Mouse (Mus musculus) CH12.LX (cell line): ENCODE measurements around the gene Thsd7b. TPM values are rescaled to one million over a fixed set of nuclear protein-coding genes. Genes with fewer than 3 reads are reported as not detected.

Source experiments
- DNase-seq: peaks from one replicate; pipeline ENCODE4 v3.0.0-alpha.2; 2013; ENCODE audit errors: extremely low read depth
- H3K27ac ChIP-seq: 2 replicates; pipeline ENCODE4 v1.5.1; 2012; ENCODE audit warnings: low read depth, mild to moderate bottlenecking, control low read depth, moderate library complexity; ENCODE audit not compliant: insufficient read depth
- H3K27me3 ChIP-seq: replicated peaks from 2 replicates; pipeline ENCODE3; 2012; ENCODE audit warnings: inconsistent platforms
- H3K36me3 ChIP-seq, 2 experiments: replicated peaks in 1 of 2; 2 replicates each; pipeline versions ENCODE3 to v1.6.1; 2012; ENCODE audit warnings: inconsistent platforms in 1 of 2, low read length in 1 of 2, mild to moderate bottlenecking in 1 of 2, mixed read lengths in 1 of 2, moderate library complexity in 1 of 2; ENCODE audit not compliant: control insufficient read depth in 1 of 2, insufficient read depth in 1 of 2
- H3K4me1 ChIP-seq, 2 experiments: 2 replicates each; pipeline ENCODE4 v1.6.1; 2012; ENCODE audit warnings: inconsistent platforms in 1 of 2, moderate library complexity in 1 of 2; ENCODE audit not compliant: insufficient read depth in 2 of 2, control insufficient read depth in 1 of 2
- H3K4me2 ChIP-seq: 2 replicates; pipeline ENCODE4 v1.6.1; 2012; ENCODE audit warnings: low read depth, mild to moderate bottlenecking, control low read depth; ENCODE audit not compliant: poor library complexity, insufficient read depth, severe bottlenecking
- H3K4me3 ChIP-seq, 3 experiments: fragments of 150-350 bp in 1 of 3; sonication (generic) in 1 of 3; replicated peaks in 1 of 3; 2 replicates each; pipeline versions ENCODE3 to v1.5.1; 2011 to 2012; ENCODE audit warnings: low read depth in 2 of 3, low read length in 2 of 3, mild to moderate bottlenecking in 2 of 3, moderate library complexity in 2 of 3, control low read depth in 1 of 3, improper control_type of control experiment in 1 of 3, inconsistent platforms in 1 of 3, mixed read lengths in 1 of 3; ENCODE audit not compliant: poor library complexity in 1 of 3
- H3K79me2 ChIP-seq: replicated peaks from 2 replicates; pipeline ENCODE4 v1.6.1; 2012; ENCODE audit warnings: mild to moderate bottlenecking, moderate library complexity; ENCODE audit not compliant: control insufficient read depth, poor library complexity, insufficient read depth, severe bottlenecking; ENCODE audit errors: extremely low read depth
- H3K9ac ChIP-seq: 2 replicates; pipeline ENCODE4 v1.6.1; 2012; ENCODE audit warnings: low read depth, mild to moderate bottlenecking, control low read depth, moderate library complexity; ENCODE audit not compliant: insufficient read depth
- H3K9me3 ChIP-seq: replicated peaks from 2 replicates; pipeline ENCODE3; 2012; ENCODE audit warnings: low read length, inconsistent platforms, mixed read lengths
- BHLHE40 ChIP-seq: IDR thresholded peaks from 2 replicates; pipeline ENCODE4 v1.6.1; 2011; ENCODE audit warnings: mild to moderate bottlenecking, low read depth, low read length, improper control_type of control experiment
- CHD1 ChIP-seq: IDR thresholded peaks from 2 replicates; pipeline ENCODE4 v1.6.1; 2012; ENCODE audit warnings: low read depth, low read length, improper control_type of control experiment, inconsistent platforms
- CTCF ChIP-seq, 2 experiments: IDR thresholded peaks in 1 of 2; conservative IDR thresholded peaks in 1 of 2; 2 replicates each; pipeline ENCODE4 v1.5.1; 2011 to 2012; ENCODE audit warnings: low read depth in 2 of 2, low read length in 2 of 2, improper control_type of control experiment in 1 of 2, inconsistent platforms in 1 of 2, mild to moderate bottlenecking in 1 of 2, moderate library complexity in 1 of 2
- E2F4 ChIP-seq: IDR thresholded peaks from 2 replicates; pipeline ENCODE4 v1.6.1; 2011; ENCODE audit warnings: low read depth, low read length, improper control_type of control experiment; ENCODE audit not compliant: insufficient replicate concordance
- ELF1 ChIP-seq: IDR thresholded peaks from 2 replicates; pipeline ENCODE4 v1.6.1; 2014; ENCODE audit warnings: low read depth, mild to moderate bottlenecking, inconsistent platforms, low read length, improper control_type of control experiment
- ETS1 ChIP-seq: conservative IDR thresholded peaks from 2 replicates; pipeline ENCODE4 v1.6.1; 2012; ENCODE audit warnings: low read depth, mild to moderate bottlenecking, inconsistent platforms, low read length, improper control_type of control experiment, moderate library complexity
- GABPA ChIP-seq: IDR thresholded peaks from 2 replicates; pipeline ENCODE4 v1.6.1; 2012; ENCODE audit warnings: low read depth, low read length, improper control_type of control experiment, inconsistent platforms; ENCODE audit not compliant: insufficient replicate concordance
- HCFC1 ChIP-seq: IDR thresholded peaks from 2 replicates; pipeline ENCODE4 v1.6.1; 2012; ENCODE audit warnings: low read depth, mild to moderate bottlenecking, inconsistent platforms, low read length, improper control_type of control experiment
- IRF4 ChIP-seq: IDR thresholded peaks from 2 replicates; pipeline ENCODE4 v1.6.1; 2014; ENCODE audit warnings: low read depth, mild to moderate bottlenecking, inconsistent platforms, low read length, improper control_type of control experiment
- KAT2A ChIP-seq: IDR thresholded peaks from 2 replicates; pipeline ENCODE4 v1.6.1; 2012; ENCODE audit warnings: low read length, improper control_type of control experiment, inconsistent platforms; ENCODE audit not compliant: insufficient replicate concordance
- MAFK ChIP-seq: IDR thresholded peaks from 2 replicates; pipeline ENCODE4 v1.6.1; 2011; ENCODE audit warnings: low read length, improper control_type of control experiment; ENCODE audit not compliant: insufficient replicate concordance
- MAX ChIP-seq: IDR thresholded peaks from 2 replicates; pipeline ENCODE4 v1.6.1; 2011; ENCODE audit warnings: low read length, improper control_type of control experiment
- MEF2A ChIP-seq: IDR thresholded peaks from 2 replicates; pipeline ENCODE4 v1.6.1; 2014; ENCODE audit warnings: low read depth, mild to moderate bottlenecking, inconsistent platforms, low read length, improper control_type of control experiment, borderline replicate concordance
- MXI1 ChIP-seq: IDR thresholded peaks from 2 replicates; pipeline ENCODE4 v1.6.1; 2011; ENCODE audit warnings: mild to moderate bottlenecking, low read depth, low read length, improper control_type of control experiment
- POLR2A ChIP-seq: IDR thresholded peaks from 2 replicates; pipeline ENCODE4 v1.6.1; 2011; ENCODE audit warnings: low read depth, mild to moderate bottlenecking, improper control_type of control experiment, low read length
- POLR2AphosphoS2 ChIP-seq: IDR thresholded peaks from 2 replicates; pipeline ENCODE4 v1.6.1; 2011; ENCODE audit warnings: low read depth, low read length, improper control_type of control experiment
- RAD21 ChIP-seq: IDR thresholded peaks from 2 replicates; pipeline ENCODE4 v1.6.1; 2011; ENCODE audit warnings: low read depth, mild to moderate bottlenecking, low read length, improper control_type of control experiment, moderate library complexity
- RCOR1 ChIP-seq: conservative IDR thresholded peaks from 2 replicates; pipeline ENCODE4 v1.6.1; 2012; ENCODE audit warnings: low read depth, mild to moderate bottlenecking, inconsistent platforms, low read length, improper control_type of control experiment
- SMC3 ChIP-seq: IDR thresholded peaks from 2 replicates; pipeline ENCODE4 v1.6.1; 2011; ENCODE audit warnings: low read depth, low read length, improper control_type of control experiment
- TBP ChIP-seq: conservative IDR thresholded peaks from 2 replicates; pipeline ENCODE4 v1.6.1; 2011; ENCODE audit warnings: low read depth, low read length, improper control_type of control experiment
- USF1 ChIP-seq: IDR thresholded peaks from 2 replicates; pipeline ENCODE4 v1.6.1; 2014; ENCODE audit warnings: low read depth, mild to moderate bottlenecking, inconsistent platforms, low read length, improper control_type of control experiment
- USF2 ChIP-seq: conservative IDR thresholded peaks from 2 replicates; pipeline ENCODE4 v1.6.1; 2011; ENCODE audit warnings: low read depth, low read length, improper control_type of control experiment
- ZKSCAN1 ChIP-seq: IDR thresholded peaks from 2 replicates; pipeline ENCODE4 v1.6.1; 2012; ENCODE audit warnings: low read depth, inconsistent platforms, low read length, improper control_type of control experiment, borderline replicate concordance
- ZMIZ1 ChIP-seq: IDR thresholded peaks from 2 replicates; pipeline ENCODE4 v1.6.1; 2012; ENCODE audit warnings: low read depth, mild to moderate bottlenecking, inconsistent platforms, low read length, improper control_type of control experiment
- ZNF384 ChIP-seq: IDR thresholded peaks from 2 replicates; pipeline ENCODE4 v1.6.1; 2012; ENCODE audit warnings: low read depth, low read length, improper control_type of control experiment, inconsistent platforms
- dilution Hi-C: fragments of 300-500 bp; cut with MboI; formaldehyde crosslinking; loops from 2 replicates; pipeline ENCODE4 v1.14.3; 2020; ENCODE audit warnings: low sequenced_read_pairs; ENCODE audit not compliant: extremely low pct_unique_long_range_greater_than_20kb, extremely low pct_ligation_motif_present
- in situ Hi-C: fragments of 300-500 bp; cut with MboI; formaldehyde crosslinking; loops from 3 replicates; pipeline ENCODE4 v1.14.3; 2019; ENCODE audit warnings: low sequenced_read_pairs, low pct_ligation_motif_present, low pct_unique_long_range_greater_than_20kb, mixed read lengths
- polyA plus RNA-seq: library from polyadenylated mRNA; unstranded; fragments of >175 nt; gene quantifications from 2 replicates; pipeline ENCODE4 v1.2.1, GENCODE M21; 2012; ENCODE audit warnings: low read depth; ENCODE audit not compliant: insufficient read length
- total RNA-seq, 2 experiments: library from RNA; depleted of rRNA; stranded (reverse); fragments of 300-350 nt in 1 of 2; fragments of >200 nt in 1 of 2; gene quantifications; 2 replicates each; pipeline ENCODE4 v1.2.3; 2012 to 2014

Gene Thsd7b
- total RNA-seq (2012; rRNA removed) (not detected in 2 replicates), total RNA-seq (2014; rRNA removed) (not detected in 2 replicates), polyA plus RNA-seq (not detected in 2 replicates)

GRCm38 (mm10) chr1:129272982-129273937 is at the start of gene Thsd7b:
TSS of gene Thsd7b (plus strand) at chr1:129273302.
- H3K9me3 ChIP-seq, result no peaks in the 10 kb centered on the region
- H3K79me2 ChIP-seq, result no peaks in the 10 kb centered on the region
- H3K4me3 ChIP-seq, result peak within 1 kb of the TSS in 1 of 3 experiments; percentile 41
- no peak for TF ChIP-seq USF2
- TF ChIP-seq POLR2A, result no peak
- TF ChIP-seq ETS1, result no peak
- TF ChIP-seq E2F4, result no peak
- no peak for TF ChIP-seq CHD1
- no peak for TF ChIP-seq GABPA
- no peak for TF ChIP-seq POLR2AphosphoS2
- no peak for TF ChIP-seq MEF2A
- TF ChIP-seq SMC3, result no peak
- no peak within 1 kb of the TSS for H3K9ac ChIP-seq
- dilution Hi-C loops (no loop called here), in situ Hi-C loops (no loop called here)
- peaks cover 51% of the 10 kb centered on the region for H3K27me3 ChIP-seq
- peak; percentile 45 for DNase-seq
- peak within 1 kb of the TSS; percentile 3; the same call in 1 of the 2 replicates for H3K4me2 ChIP-seq
- H3K4me1 ChIP-seq, result peaks cover 5 to 31% of the 10 kb centered on the region in 2 experiments
- no peaks in the 10 kb centered on the region for H3K36me3 ChIP-seq
- H3K27ac ChIP-seq, result no peak within 1 kb of the TSS

GRCm38 (mm10) chr1:129244292-129244691 is 28.8 kb upstream of the Thsd7b start:
- in situ Hi-C loops (loop anchor here (25.0 kb wide), 1 partner anchor 382 kb away; no protein-coding TSS in a partner anchor), dilution Hi-C loops (no loop called here)
- peak; percentile 26 for DNase-seq
- H3K9ac ChIP-seq, result no peak overlapping the region
- no peak overlapping the region for H3K4me2 ChIP-seq
- H3K4me3 ChIP-seq, result no peak overlapping the region
- no peaks in the 10 kb centered on the region for H3K79me2 ChIP-seq
- no peak overlapping the region for H3K27ac ChIP-seq
- H3K4me1 ChIP-seq, result no peaks in the 10 kb centered on the region
- H3K27me3 ChIP-seq, result no peaks in the 10 kb centered on the region
- TF ChIP-seq SMC3 (peak; percentile 57), ZMIZ1 (no peak), KAT2A (no peak), TBP (no peak), BHLHE40 (no peak), MAFK (no peak), HCFC1 (no peak), ZNF384 (no peak), ELF1 (no peak), CHD1 (no peak), RAD21 (peak; percentile 56), POLR2AphosphoS2 (no peak), CTCF (conservative IDR thresholded peaks at IDR 0.05 in 1 of 2, IDR thresholded peaks at IDR 0.05 in 1 of 2; ENCODE audit: low read depth in 2 of 2, low read length in 2 of 2) (peak; percentile 58 to 65), IRF4 (no peak), MXI1 (no peak), USF1 (no peak), ZKSCAN1 (no peak), RCOR1 (no peak), GABPA (no peak), MAX (no peak)
- TF ChIP-seq, all 38 proteins: peak for 3
- Histone ChIP-seq H3K36me3 (no peaks in the 10 kb centered on the region), H3K9me3 (no peaks in the 10 kb centered on the region)
